Mouse (Mus musculus) frontal cortex, adult 2 months (tissue): ENCODE measurements around the gene Tm9sf3. TPM values are rescaled to one million over a fixed set of nuclear protein-coding genes. Genes with fewer than 3 reads are reported as not detected.

Source experiments
- DNase-seq, 2 experiments: peaks; one replicate each; pipeline ENCODE4 v3.0.0; 2022; ENCODE audit warnings: low spot score in 1 of 2; ENCODE audit errors: extremely low spot score in 1 of 2
- polyA plus RNA-seq: library from polyadenylated mRNA; depleted of rRNA; stranded (reverse); fragments of >200 nt; gene quantifications from 2 replicates; pipeline ENCODE4 v1.2.3, GENCODE M21; 2012

The Tm9sf3 gene
- polyA plus RNA-seq, 1 experiment, result 95.7 TPM

GRCm38 (mm10) chr19:41264331-41264799 is 568 bp upstream of the Tm9sf3 start:
- no peak for DNase-seq

- peak; percentile 19 to 42 for DNase-seq
Measured at GRCm38 (mm10) chr19:41262712-41263629, 826 bp downstream of the Tm9sf3 start.

- no peak for DNase-seq
Measured at GRCm38 (mm10) chr19:41260736-41261135, 3.1 kb downstream of the Tm9sf3 start.

GRCm38 (mm10) chr19:41259256-41259655 is 4.5 kb downstream of the Tm9sf3 start:
- DNase-seq, result no peak

- DNase-seq, result peak in 1 of 2 experiments; percentile 23
Measured at GRCm38 (mm10) chr19:41258707-41259106, 5.1 kb downstream of the Tm9sf3 start.

GRCm38 (mm10) chr19:41254584-41254983 is 9.2 kb downstream of the Tm9sf3 start:
- DNase-seq, result no peak

- no peak for DNase-seq
Measured at GRCm38 (mm10) chr19:41248968-41249367, 14.8 kb downstream of the Tm9sf3 start.

- no peak for DNase-seq
Measured at GRCm38 (mm10) chr19:41248271-41248670, 15.5 kb downstream of the Tm9sf3 start.

GRCm38 (mm10) chr19:41246271-41246670 is 17.5 kb downstream of the Tm9sf3 start:
- DNase-seq, result no peak

- DNase-seq, result peak in 1 of 2 experiments; percentile 71
Measured at GRCm38 (mm10) chr19:41244581-41244980, 19.2 kb downstream of the Tm9sf3 start.

GRCm38 (mm10) chr19:41241997-41242396 is 21.8 kb downstream of the Tm9sf3 start:
- no peak for DNase-seq

GRCm38 (mm10) chr19:41233698-41234097 is 30.1 kb downstream of the Tm9sf3 start:
- DNase-seq, result no peak

GRCm38 (mm10) chr19:41208326-41208725 is 55.5 kb downstream of the Tm9sf3 start:
- no peak for DNase-seq

- DNase-seq, result peak in 1 of 2 experiments; percentile 29
Measured at GRCm38 (mm10) chr19:41206811-41207344, 56.9 kb downstream of the Tm9sf3 start, which contains the start of gene Tll2. Gene Tll2 (minus strand): TSS chr19:41206835.

GRCm38 (mm10) chr19:41206041-41206810 is 57.6 kb downstream of the Tm9sf3 start:
- DNase-seq, result no peak

- DNase-seq, result peak in 1 of 2 experiments; percentile 73
Measured at GRCm38 (mm10) chr19:41204159-41205081, 59.4 kb downstream of the Tm9sf3 start.

- peak; percentile 59 to 67 for DNase-seq
Measured at GRCm38 (mm10) chr19:41197606-41198005, 66.2 kb downstream of the Tm9sf3 start.

- no peak for DNase-seq
Measured at GRCm38 (mm10) chr19:41193379-41193778, 70.4 kb downstream of the Tm9sf3 start.

GRCm38 (mm10) chr19:41192953-41193352 is 70.8 kb downstream of the Tm9sf3 start:
- DNase-seq, result no peak

- no peak for DNase-seq
Measured at GRCm38 (mm10) chr19:41191724-41192123, 72.1 kb downstream of the Tm9sf3 start.
